Mouse (Mus musculus) testis, adult 2 months (tissue): ENCODE results near the gene Il22ra2.

Experiments used
- CTCF ChIP-seq: fragments of 200-500 bp; IDR thresholded peaks from 2 replicates; pipeline ENCODE4 v1.5.1; 2012; ENCODE audit warnings: low read depth, mild to moderate bottlenecking, inconsistent platforms, low read length, moderate library complexity; ENCODE audit not compliant: control insufficient read depth, insufficient read depth, insufficient replicate concordance
- POLR2A ChIP-seq: fragments of 200-500 bp; IDR thresholded peaks from 2 replicates; pipeline ENCODE4 v1.6.1; 2012; ENCODE audit warnings: low read depth, mild to moderate bottlenecking, inconsistent platforms, low read length, moderate library complexity; ENCODE audit not compliant: control insufficient read depth

DNA sequence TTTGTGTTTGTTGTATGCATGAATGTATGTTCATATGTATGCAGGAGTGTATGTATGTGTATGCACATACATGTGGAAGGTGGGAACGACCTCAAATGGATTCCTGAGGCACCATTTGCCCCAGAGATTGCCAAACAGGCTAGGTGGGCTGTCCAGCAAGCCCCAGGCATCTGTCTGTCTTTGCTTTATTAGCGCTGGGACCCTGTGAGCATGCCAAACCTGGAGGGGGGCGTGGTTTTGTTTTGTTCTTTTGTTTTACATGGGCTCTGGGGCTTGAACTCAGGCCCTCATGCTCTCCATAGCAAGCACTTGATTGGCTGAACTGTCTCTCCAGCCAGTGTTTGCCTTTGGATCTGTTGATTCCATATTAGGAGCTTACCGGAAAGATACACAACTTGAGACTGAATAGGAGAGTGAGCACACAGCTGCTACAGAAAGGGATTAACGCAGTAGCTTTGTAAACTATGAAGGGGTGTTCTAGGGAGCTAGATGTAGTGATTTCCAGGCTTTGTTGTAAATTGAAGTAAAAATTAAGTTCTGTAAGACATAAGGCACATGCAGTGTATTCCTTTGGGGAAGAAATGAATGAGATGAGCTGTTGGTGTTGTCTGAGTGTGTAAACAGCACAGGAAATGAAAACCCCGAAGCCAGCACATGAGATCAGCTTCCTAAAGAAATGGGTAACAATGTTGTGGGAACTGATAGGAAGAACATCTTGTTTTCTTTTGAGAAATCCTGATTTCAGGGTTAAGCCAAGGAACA is 22.3 kb upstream of the Il22ra2 start:
- TF ChIP-seq POLR2A, result no peak
- no peak for TF ChIP-seq CTCF
